Mouse (Mus musculus): Measurements from ENCODE around the gene Pheta2.

GRCm38 (mm10) chr15:82379511-82379870 is 40.7 kb downstream of the Pheta2 start:
- TF ChIP-seq CTCF (IDR thresholded peaks at IDR 0.05; ENCODE audit: low read depth, low read length): no peak
- TF ChIP-seq POLR2A (IDR thresholded peaks at IDR 0.05; ENCODE audit: borderline replicate concordance, low read depth, low read length): no peak
